Mouse (Mus musculus): ENCODE data around the gene Arhgef7. TPM values are rescaled to one million over a fixed set of nuclear protein-coding genes. Genes with fewer than 3 reads are reported as not detected.

The Arhgef7 gene
- polyA plus RNA-seq, 1 experiment from 2014 or later, result 77.3 TPM

- H3K9me3 ChIP-seq (ENCODE audit: control insufficient read depth, low read length), result no peaks in the 10 kb centered on the region
- H3K4me3 ChIP-seq (replicated peaks; ENCODE audit: low read length), result no peak overlapping the region
- WGBS, result 97% methylated on average over 5 of the region's 5 CpGs
- no peak overlapping the region for H3K9ac ChIP-seq (replicated peaks; ENCODE audit: low read depth, low read length)
- no peaks in the 10 kb centered on the region for H3K27me3 ChIP-seq (replicated peaks; ENCODE audit: control insufficient read depth, insufficient read depth, low read length)
- H3K4me1 ChIP-seq (replicated peaks; ENCODE audit: control insufficient read depth, insufficient read depth, low read length), result peaks cover 15% of the 10 kb centered on the region
- no peak for ATAC-seq
- no peak overlapping the region for H3K4me2 ChIP-seq (ENCODE audit: low read length)
- no peaks in the 10 kb centered on the region for H3K36me3 ChIP-seq (ENCODE audit: control insufficient read depth, insufficient read depth)
- no peak overlapping the region for H3K27ac ChIP-seq (ENCODE audit: low read length)
These were observed 44.1 kb downstream of the Arhgef7 start for GRCm38 (mm10) chr8:11771608-11772007.

GRCm38 (mm10) chr8:11774195-11775076 is 46.9 kb downstream of the Arhgef7 start:
- WGBS, result 85% methylated on average over 17 of the region's 17 CpGs
- Histone ChIP-seq H3K4me1 (replicated peaks; ENCODE audit: control insufficient read depth, insufficient read depth, low read length) (peaks cover 22% of the 10 kb centered on the region), H3K36me3 (ENCODE audit: control insufficient read depth, insufficient read depth) (no peaks in the 10 kb centered on the region), H3K27ac (ENCODE audit: low read length) (no peak overlapping the region; the same call in 1 of the 2 replicates), H3K4me2 (ENCODE audit: low read length) (no peak overlapping the region), H3K9me3 (ENCODE audit: control insufficient read depth, low read length) (no peaks in the 10 kb centered on the region), H3K4me3 (replicated peaks; ENCODE audit: low read length) (no peak overlapping the region), H3K27me3 (replicated peaks; ENCODE audit: control insufficient read depth, insufficient read depth, low read length) (no peaks in the 10 kb centered on the region), H3K9ac (replicated peaks; ENCODE audit: low read depth, low read length) (no peak overlapping the region)
- no peak for ATAC-seq

- no peak overlapping the region for H3K4me2 ChIP-seq (ENCODE audit: low read length)
- 87% methylated on average over 7 of the region's 7 CpGs for WGBS
These were observed 48.4 kb downstream of the Arhgef7 start for GRCm38 (mm10) chr8:11775889-11776288.

GRCm38 (mm10) chr8:11776451-11777180 is 49.1 kb downstream of the Arhgef7 start:
- 94% methylated on average over 8 of the region's 8 CpGs for WGBS
- H3K27me3 ChIP-seq (replicated peaks; ENCODE audit: control insufficient read depth, insufficient read depth, low read length), result no peaks in the 10 kb centered on the region
- H3K4me3 ChIP-seq (replicated peaks; ENCODE audit: low read length), result no peak overlapping the region
- H3K4me2 ChIP-seq (ENCODE audit: low read length), result no peak overlapping the region
- H3K4me1 ChIP-seq (replicated peaks; ENCODE audit: control insufficient read depth, insufficient read depth, low read length), result peaks cover 31% of the 10 kb centered on the region
- H3K27ac ChIP-seq (ENCODE audit: low read length), result no peak overlapping the region
- H3K9me3 ChIP-seq (ENCODE audit: control insufficient read depth, low read length), result no peaks in the 10 kb centered on the region
- no peak overlapping the region for H3K9ac ChIP-seq (replicated peaks; ENCODE audit: low read depth, low read length)
- no peak for ATAC-seq
- no peaks in the 10 kb centered on the region for H3K36me3 ChIP-seq (ENCODE audit: control insufficient read depth, insufficient read depth)

More at GRCm38 (mm10) chr8:11775889-11776288, 48.4 kb downstream of the Arhgef7 start:
- H3K27ac ChIP-seq (ENCODE audit: low read length), result no peak overlapping the region
- H3K9me3 ChIP-seq (ENCODE audit: control insufficient read depth, low read length), result no peaks in the 10 kb centered on the region
- ATAC-seq, result no peak
- H3K27me3 ChIP-seq (replicated peaks; ENCODE audit: control insufficient read depth, insufficient read depth, low read length), result no peaks in the 10 kb centered on the region
- no peaks in the 10 kb centered on the region for H3K36me3 ChIP-seq (ENCODE audit: control insufficient read depth, insufficient read depth)
- no peak overlapping the region for H3K4me3 ChIP-seq (replicated peaks; ENCODE audit: low read length)
- H3K9ac ChIP-seq (replicated peaks; ENCODE audit: low read depth, low read length), result no peak overlapping the region
- H3K4me1 ChIP-seq (replicated peaks; ENCODE audit: control insufficient read depth, insufficient read depth, low read length), result peaks cover 31% of the 10 kb centered on the region

- Histone ChIP-seq H3K4me2 (ENCODE audit: low read length) (no peak overlapping the region), H3K4me1 (replicated peaks; ENCODE audit: control insufficient read depth, insufficient read depth, low read length) (peaks cover 31% of the 10 kb centered on the region), H3K36me3 (ENCODE audit: control insufficient read depth, insufficient read depth) (0 out of 2 replicates have a peak, but pooled peaks cover 2% of the 10 kb centered on the region), H3K4me3 (replicated peaks; ENCODE audit: low read length) (no peak overlapping the region), H3K9me3 (ENCODE audit: control insufficient read depth, low read length) (no peaks in the 10 kb centered on the region), H3K27me3 (replicated peaks; ENCODE audit: control insufficient read depth, insufficient read depth, low read length) (no peaks in the 10 kb centered on the region), H3K27ac (ENCODE audit: low read length) (no peak overlapping the region), H3K9ac (replicated peaks; ENCODE audit: low read depth, low read length) (no peak overlapping the region)
- 79% methylated on average over 10 of the region's 10 CpGs for WGBS
- ATAC-seq, result no peak
These were observed 49.7 kb downstream of the Arhgef7 start for GRCm38 (mm10) chr8:11777201-11777600.

GRCm38 (mm10) chr8:11778646-11779433 is 51.3 kb downstream of the Arhgef7 start:
- Histone ChIP-seq H3K9me3 (ENCODE audit: control insufficient read depth, low read length) (no peaks in the 10 kb centered on the region), H3K4me1 (replicated peaks; ENCODE audit: control insufficient read depth, insufficient read depth, low read length) (peaks cover 32% of the 10 kb centered on the region), H3K4me3 (replicated peaks; ENCODE audit: low read length) (no peak overlapping the region), H3K9ac (replicated peaks; ENCODE audit: low read depth, low read length) (no peak overlapping the region), H3K36me3 (ENCODE audit: control insufficient read depth, insufficient read depth) (peaks cover 11% of the 10 kb centered on the region), H3K4me2 (ENCODE audit: low read length) (no peak overlapping the region), H3K27ac (ENCODE audit: low read length) (no peak overlapping the region), H3K27me3 (replicated peaks; ENCODE audit: control insufficient read depth, insufficient read depth, low read length) (no peaks in the 10 kb centered on the region)
- WGBS, result 79% methylated on average over 8 of the region's 8 CpGs
- ATAC-seq, result no peak

GRCm38 (mm10) chr8:11779844-11780634 is 52.5 kb downstream of the Arhgef7 start:
- Histone ChIP-seq H3K9me3 (ENCODE audit: control insufficient read depth, low read length) (no peaks in the 10 kb centered on the region), H3K27ac (ENCODE audit: low read length) (peak overlapping the region; percentile 26; the same call in 1 of the 2 replicates), H3K9ac (replicated peaks; ENCODE audit: low read depth, low read length) (no peak overlapping the region), H3K4me2 (ENCODE audit: low read length) (no peak overlapping the region), H3K4me1 (replicated peaks; ENCODE audit: control insufficient read depth, insufficient read depth, low read length) (peaks cover 26% of the 10 kb centered on the region), H3K36me3 (ENCODE audit: control insufficient read depth, insufficient read depth) (peaks cover 11% of the 10 kb centered on the region), H3K4me3 (replicated peaks; ENCODE audit: low read length) (no peak overlapping the region), H3K27me3 (replicated peaks; ENCODE audit: control insufficient read depth, insufficient read depth, low read length) (no peaks in the 10 kb centered on the region)
- WGBS, result 73% methylated on average over 10 of the region's 10 CpGs
- peak; percentile 54 for ATAC-seq

- Histone ChIP-seq H3K9me3 (ENCODE audit: control insufficient read depth, low read length) (no peaks in the 10 kb centered on the region), H3K4me3 (replicated peaks; ENCODE audit: low read length) (no peak overlapping the region), H3K4me2 (ENCODE audit: low read length) (no peak overlapping the region), H3K4me1 (replicated peaks; ENCODE audit: control insufficient read depth, insufficient read depth, low read length) (peaks cover 21% of the 10 kb centered on the region), H3K9ac (replicated peaks; ENCODE audit: low read depth, low read length) (no peak overlapping the region), H3K27ac (ENCODE audit: low read length) (peak overlapping the region; percentile 26; the same call in 1 of the 2 replicates), H3K27me3 (replicated peaks; ENCODE audit: control insufficient read depth, insufficient read depth, low read length) (no peaks in the 10 kb centered on the region), H3K36me3 (ENCODE audit: control insufficient read depth, insufficient read depth) (peaks cover 14% of the 10 kb centered on the region)
- no peak for ATAC-seq
- WGBS, result 78% methylated on average over 4 of the region's 4 CpGs
These were observed 53.1 kb downstream of the Arhgef7 start for GRCm38 (mm10) chr8:11780641-11781040.
